ENCODE assay signal across 7 mouse cellular contexts in genomic region chr9:59134171-59135041, GRCm38 (mm10).
DNase-seq lines count a peak whose midpoint lies in the region; ATAC-seq and TF ChIP-seq lines count a peak whose summit lies in the region.

No protein-coding gene starts in this region.

- intact Hi-C loops in gastrocnemius, postnatal 36 days (cut with DNase I), result loop anchor here (1.0 to 5.0 kb wide), 3 partner anchors 54 to 113 kb away; partner anchors contain the start of gene Neo1

- peak overlapping the region; percentile 41; the same call in 1 of the 2 replicates for H3K27ac ChIP-seq in intestine, postnatal 0 days (ENCODE audit: low read depth, low read length)
- peak overlapping the region; percentile 83 for H3K27ac ChIP-seq in limb, embryonic 15.5 days

- no peak for TF ChIP-seq CTCF in intestine, postnatal 0 days (IDR thresholded peaks at IDR 0.05; ENCODE audit: low read depth)

- no peaks in the 10 kb centered on the region for H3K36me3 ChIP-seq in intestine, postnatal 0 days (ENCODE audit: control insufficient read depth, insufficient read depth)
- H3K36me3 ChIP-seq in limb, embryonic 15.5 days, result no peaks in the 10 kb centered on the region

- H3K4me3 ChIP-seq in intestine, postnatal 0 days (ENCODE audit: low read depth, low read length), result no peak overlapping the region
- peak overlapping the region; percentile 18 for H3K4me3 ChIP-seq in limb, embryonic 15.5 days

- H3K4me2 ChIP-seq in intestine, postnatal 0 days (replicated peaks; ENCODE audit: low read depth), result peak overlapping the region; percentile 13
- H3K4me2 ChIP-seq in limb, embryonic 15.5 days, result peak overlapping the region; percentile 33

- WGBS in intestine, postnatal 0 days, result 32% methylated on average over 15 of the region's 15 CpGs
- 15% methylated on average over 15 of the region's 15 CpGs for WGBS in limb, embryonic 15.5 days

- H3K9ac ChIP-seq in intestine, postnatal 0 days (ENCODE audit: low read depth, low read length), result no peak overlapping the region
- no peak overlapping the region for H3K9ac ChIP-seq in limb, embryonic 15.5 days

- H3K4me1 ChIP-seq in intestine, postnatal 0 days (replicated peaks; ENCODE audit: control insufficient read depth, insufficient read depth, low read length), result 0 out of 2 replicates have a peak, but pooled peaks cover 3% of the 10 kb centered on the region
- peaks cover 23% of the 10 kb centered on the region for H3K4me1 ChIP-seq in limb, embryonic 15.5 days

- peak; percentile 26 for DNase-seq in urinary bladder, postnatal 14 days (ENCODE audit: low spot score)
- DNase-seq in urinary bladder, adult 2 months (ENCODE audit: low spot score), result no peak
- peak; percentile 19 to 53 for DNase-seq in gastrocnemius, postnatal 36 days
- DNase-seq in retina, embryonic 14.5 days (ENCODE audit: low spot score), result peak; percentile 60
- no peak for DNase-seq in thymus, postnatal 10 days (ENCODE audit: low spot score in 2 of 2)

- H3K27me3 ChIP-seq in intestine, postnatal 0 days (replicated peaks; ENCODE audit: control insufficient read depth, insufficient read depth, low read length), result peaks cover 6% of the 10 kb centered on the region; the same call in 1 of the 2 replicates
- no peaks in the 10 kb centered on the region for H3K27me3 ChIP-seq in limb, embryonic 15.5 days

- no peak for ATAC-seq in intestine, postnatal 0 days
- ATAC-seq in limb, embryonic 15.5 days (ENCODE audit: insufficient number of reproducible peaks, low FRiP score, low TSS enrichment, low read depth), result peak; percentile 81

- no peaks in the 10 kb centered on the region for H3K9me3 ChIP-seq in intestine, postnatal 0 days (ENCODE audit: control insufficient read depth)
- no peaks in the 10 kb centered on the region for H3K9me3 ChIP-seq in limb, embryonic 15.5 days

Comparison
In these comparisons a context has a peak if more than half of its experiments do, and no peak if none do; other contexts are left out.
1. DNase-seq: peak in urinary bladder, postnatal 14 days (single experiment), gastrocnemius, postnatal 36 days (2 of 2) and retina, embryonic 14.5 days (single experiment); none in urinary bladder, adult 2 months (single experiment) and thymus, postnatal 10 days (0 of 2).